Mouse (Mus musculus) heart, postnatal 0 days (tissue): ENCODE data around the gene Iqch.

Source experiments
- CTCF ChIP-seq: IDR thresholded peaks from 2 replicates; pipeline ENCODE4 v1.5.1; 2016; ENCODE audit warnings: antibody characterized with exemption, control low read depth, low read depth
- EP300 ChIP-seq: IDR thresholded peaks from 2 replicates; pipeline ENCODE4 v1.6.1; 2016; ENCODE audit warnings: antibody characterized with exemption, low read depth

GRCm38 (mm10) chr9:63625090-63625756 is 22.9 kb upstream of the Iqch start:
- no peak for TF ChIP-seq CTCF
- TF ChIP-seq EP300 = no peak
